Mouse (Mus musculus) urinary bladder, postnatal 14 days (tissue): ENCODE measurements around the gene Cox11.
A peak's percentile ranks its signal among the peaks of the same experiment; 100 is the strongest.

ENCODE experiments used
- DNase-seq: peaks from one replicate; pipeline ENCODE4 v3.0.0; 2021; ENCODE audit warnings: low spot score

The Cox11 gene

GRCm38 (mm10) chr11:90664345-90664986, 26.5 kb downstream of the Cox11 start:
- DNase-seq = no peak

DNA sequence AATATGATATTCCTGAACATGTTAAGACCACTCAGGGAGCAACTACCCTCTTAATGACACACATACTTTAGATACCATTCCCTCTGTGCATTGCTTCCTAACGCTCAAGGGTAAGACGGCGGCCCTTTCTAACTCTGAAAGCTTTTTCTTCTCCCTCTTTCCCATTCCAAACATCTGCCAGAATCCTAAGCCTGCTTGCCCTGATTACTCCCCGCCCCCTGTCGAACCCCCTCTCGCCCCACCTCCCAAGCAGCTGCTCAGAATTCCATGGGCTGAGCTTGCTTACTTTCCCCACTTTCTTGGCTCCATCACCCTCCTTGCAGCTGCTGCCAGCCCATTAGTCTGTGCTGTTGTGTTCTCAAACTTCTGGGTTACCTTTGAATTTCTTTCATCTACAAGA, 27.2 kb downstream of the Cox11 start:
- peak; percentile 39 for DNase-seq

GRCm38 (mm10) chr11:90666144-90666757, 28.3 kb downstream of the Cox11 start:
- no peak for DNase-seq

DNA sequence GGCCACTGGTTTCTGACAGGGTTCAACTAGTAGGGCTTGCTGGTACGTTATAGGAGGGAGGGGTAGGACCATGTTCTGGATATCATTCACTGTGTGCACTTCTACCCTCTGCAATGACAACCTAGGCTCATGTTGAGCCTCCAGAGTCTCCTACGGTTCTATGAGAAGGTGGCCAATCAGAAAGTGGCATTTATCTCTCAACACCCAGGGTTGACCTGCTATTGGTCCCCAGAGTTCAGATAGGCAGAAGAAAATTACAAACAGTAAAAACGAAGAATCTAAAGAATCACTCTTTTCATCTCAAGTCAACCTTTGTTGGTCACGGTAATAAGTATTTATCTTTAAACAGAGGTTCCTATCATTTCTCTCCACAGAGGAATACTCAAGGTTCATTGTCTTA, 28.9 kb downstream of the Cox11 start:
- no peak for DNase-seq

GRCm38 (mm10) chr11:90667325-90667724, 29.4 kb downstream of the Cox11 start:
- no peak for DNase-seq

GRCm38 (mm10) chr11:90675479-90676110, 37.6 kb downstream of the Cox11 start:
- DNase-seq = no peak

- DNase-seq = no peak
Measured at GRCm38 (mm10) chr11:90677027-90677426, 39.1 kb downstream of the Cox11 start.

GRCm38 (mm10) chr11:90677771-90678288, 39.9 kb downstream of the Cox11 start:
- no peak for DNase-seq

DNA sequence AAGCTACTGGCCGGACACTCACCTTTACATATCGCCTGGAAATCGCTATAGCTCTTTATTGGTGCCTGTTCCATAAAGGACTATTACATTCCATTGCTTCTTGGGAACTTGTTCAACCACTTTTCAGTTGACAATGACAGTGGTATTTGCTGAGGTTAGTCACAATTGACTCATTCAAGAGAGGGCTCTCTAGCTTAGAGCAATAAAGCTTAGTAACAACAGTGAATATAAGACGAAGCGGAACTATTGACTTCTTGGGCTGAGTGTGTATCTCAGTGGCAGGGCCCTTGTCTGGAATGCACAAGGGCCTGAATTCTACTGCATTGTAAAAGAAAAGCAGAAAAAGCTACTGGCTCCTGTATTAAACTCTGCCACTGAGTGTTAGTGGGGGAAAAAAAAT, 40.6 kb downstream of the Cox11 start:
- no peak for DNase-seq

DNA sequence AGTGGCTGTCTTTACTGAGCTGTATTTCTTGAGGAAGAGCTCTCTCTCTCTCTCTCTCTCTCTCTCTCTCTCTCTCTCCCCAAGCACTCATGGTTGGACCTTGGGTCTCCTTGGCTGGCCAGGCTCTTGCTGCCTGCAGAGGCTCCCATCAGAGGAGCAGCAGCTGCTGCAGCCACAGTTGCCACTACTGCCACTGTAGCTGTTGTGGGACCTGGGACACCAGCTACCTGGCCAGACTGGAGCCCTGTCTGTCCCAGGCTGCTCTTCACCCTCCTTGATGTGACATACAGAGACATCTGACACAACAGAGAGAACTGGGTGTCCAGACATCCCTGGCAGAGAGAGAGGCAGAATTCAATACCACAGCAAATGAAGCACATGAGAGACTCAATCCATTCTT, 43.2 kb downstream of the Cox11 start:
- DNase-seq = no peak

DNA sequence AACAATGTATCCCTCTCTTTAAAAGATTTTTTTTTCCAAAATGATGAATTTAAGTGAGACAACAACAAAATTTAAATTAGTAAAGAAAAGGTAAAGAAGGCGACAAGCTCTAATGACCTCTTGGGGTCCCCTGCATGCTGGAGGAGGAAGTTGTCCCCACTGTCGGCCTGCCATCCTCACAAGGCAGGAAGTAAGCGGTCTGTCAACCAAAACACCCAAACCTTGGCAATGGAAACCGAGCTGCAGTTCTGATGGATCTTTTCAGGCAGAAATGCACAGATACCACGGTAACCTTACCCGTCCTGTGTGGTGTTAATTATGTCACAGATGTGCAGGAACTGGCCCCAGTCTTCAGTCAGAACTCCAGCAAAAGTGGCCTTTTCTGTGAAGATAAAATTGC, 46.8 kb downstream of the Cox11 start:
- no peak for DNase-seq

DNA sequence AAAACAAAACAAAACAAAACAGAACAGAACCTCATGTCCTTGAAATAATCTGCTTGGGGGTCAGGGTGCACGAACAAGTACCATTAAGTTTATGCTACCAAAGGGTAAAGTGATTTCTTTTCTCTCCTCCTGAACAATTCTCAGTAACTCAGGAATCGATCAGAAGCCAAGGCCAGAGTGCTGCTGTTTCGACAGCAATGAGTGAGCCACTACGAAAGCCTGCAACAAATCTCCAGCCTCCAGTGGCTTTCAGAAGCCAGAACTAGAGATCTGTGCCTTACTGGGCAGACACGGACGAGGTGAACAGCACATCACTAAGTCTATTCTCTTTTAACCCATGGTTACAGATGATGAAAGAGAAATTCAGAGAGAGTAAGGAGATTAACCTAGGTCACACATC, 47.2 kb downstream of the Cox11 start:
- no peak for DNase-seq

DNA sequence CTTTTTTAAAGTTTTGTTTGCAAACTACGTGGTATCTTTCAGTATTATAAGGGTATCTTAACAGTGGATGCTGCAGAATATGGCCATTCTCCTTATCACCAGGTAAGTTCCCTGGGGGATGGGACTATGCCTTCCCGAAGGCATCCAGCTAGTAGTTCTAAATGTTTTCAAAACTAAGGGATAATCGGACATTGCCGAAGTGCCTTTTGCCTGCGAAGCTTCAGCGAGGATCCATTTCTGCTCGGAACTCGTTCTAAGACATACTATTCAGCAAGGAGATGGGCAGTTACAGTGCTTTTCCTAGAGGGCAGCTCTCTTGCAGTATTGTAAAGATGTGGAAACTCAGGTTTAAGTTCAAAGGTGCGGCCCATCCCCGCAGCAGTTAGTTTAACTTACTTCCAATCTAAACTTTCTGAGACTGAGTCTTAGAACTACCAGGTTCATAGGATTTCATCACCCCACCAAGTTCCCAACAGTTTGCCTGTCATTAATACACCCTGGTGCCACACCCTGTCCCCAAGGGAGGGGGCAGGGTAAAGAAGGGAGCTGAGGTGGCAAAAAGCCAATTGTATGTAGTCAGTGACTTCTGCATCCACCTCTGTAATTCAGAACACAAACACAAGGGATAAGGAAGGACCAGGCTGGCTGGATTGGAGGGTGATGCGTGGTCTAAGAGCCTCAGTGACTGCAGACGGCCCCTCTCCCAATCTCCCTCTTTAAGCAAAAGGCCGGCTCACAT, 48.5 kb downstream of the Cox11 start:
- DNase-seq = no peak

GRCm38 (mm10) chr11:90687040-90687439, 49.1 kb downstream of the Cox11 start:
- DNase-seq = no peak

- DNase-seq = peak; percentile 83
Measured at GRCm38 (mm10) chr11:90687460-90688416, 49.8 kb downstream of the Cox11 start, which contains the start of gene Tom1l1. Tom1l1 (minus strand) TSS chr11:90688366.

- no peak for DNase-seq
Measured at GRCm38 (mm10) chr11:90690361-90690760, 52.4 kb downstream of the Cox11 start.

GRCm38 (mm10) chr11:90694206-90694605, 56.2 kb downstream of the Cox11 start:
- DNase-seq = no peak
